ENCODE assay signal across 1 mouse cellular context in the genomic region with DNA sequence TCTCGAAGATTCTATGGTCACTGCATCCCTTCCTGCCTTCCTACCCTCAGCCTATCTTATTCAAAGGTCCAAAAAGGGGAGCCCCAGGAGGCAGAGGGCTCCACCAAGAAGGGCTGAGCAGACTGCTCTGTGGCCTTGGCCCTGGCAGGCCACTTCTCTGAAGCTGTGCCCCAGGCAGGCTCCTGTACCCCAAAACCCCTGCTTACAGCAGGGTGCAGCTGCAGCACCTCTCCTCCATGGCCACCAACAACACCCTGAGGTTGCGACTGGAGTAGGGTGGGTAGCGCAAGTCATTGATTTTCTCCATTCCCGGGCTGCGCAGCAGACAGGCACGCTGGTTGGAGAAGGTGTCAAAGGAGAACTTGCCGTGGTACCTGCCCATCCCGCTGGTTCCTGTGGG.
TF ChIP-seq lines count a peak whose summit lies in the region.

No protein-coding gene starts in this region.

TF ChIP-seq in MEL, 35 proteins besides CTCF, POLR2A, EP300 and RAD21:
- no peak for TF ChIP-seq MAFK (IDR thresholded peaks at IDR 0.05; ENCODE audit: borderline replicate concordance, low read depth, low read length)
- TF ChIP-seq ELF1 (IDR thresholded peaks at IDR 0.05; ENCODE audit: low read depth, low read length), result no peak
- TF ChIP-seq HCFC1 (IDR thresholded peaks at IDR 0.05; ENCODE audit: low read depth, low read length), result no peak
- TF ChIP-seq BHLHE40 (IDR thresholded peaks at IDR 0.05; ENCODE audit: borderline replicate concordance, low read depth, low read length), result no peak
- TF ChIP-seq MEF2A (IDR thresholded peaks at IDR 0.05; ENCODE audit: extremely low read depth, insufficient replicate concordance, low read depth, low read length, poor library complexity, severe bottlenecking), result no peak
- TF ChIP-seq SIN3A (IDR thresholded peaks at IDR 0.05; ENCODE audit: low read length), result no peak
- no peak for TF ChIP-seq NELFE (IDR thresholded peaks at IDR 0.05; ENCODE audit: low read depth, low read length)
- TF ChIP-seq E2F4 (IDR thresholded peaks at IDR 0.05; ENCODE audit: borderline replicate concordance, low read depth, low read length), result no peak
- no peak for TF ChIP-seq ZC3H11A (IDR thresholded peaks at IDR 0.05; ENCODE audit: low read depth, low read length)
